Mouse (Mus musculus) thymus, adult 2 months (tissue): Measurements from ENCODE around the gene Myl3. TPM values are rescaled to one million over a fixed set of nuclear protein-coding genes. Genes with fewer than 3 reads are reported as not detected.

ENCODE experiments used
- DNase-seq: peaks from one replicate; pipeline ENCODE4 v3.0.0; 2021
- H3K27ac ChIP-seq: fragments of 200-500 bp; 2 replicates; pipeline ENCODE4 v1.5.1; 2012; ENCODE audit warnings: low read length, control low read depth; ENCODE audit not compliant: control insufficient read depth, insufficient read depth
- H3K27me3 ChIP-seq: fragments of 200-500 bp; 2 replicates; pipeline ENCODE4 v1.6.1; 2012; ENCODE audit warnings: mild to moderate bottlenecking, low read length, moderate library complexity, mixed read lengths; ENCODE audit not compliant: control insufficient read depth, insufficient read depth
- H3K36me3 ChIP-seq: fragments of 200-500 bp; 2 replicates; pipeline ENCODE4 v1.6.1; 2012; ENCODE audit warnings: mild to moderate bottlenecking, low read length, moderate library complexity; ENCODE audit not compliant: control insufficient read depth, insufficient read depth
- H3K4me1 ChIP-seq: fragments of 200-500 bp; replicated peaks from 2 replicates; pipeline ENCODE4 v1.6.1; 2012; ENCODE audit warnings: low read length; ENCODE audit not compliant: control insufficient read depth, insufficient read depth
- H3K4me3 ChIP-seq: fragments of 200-500 bp; 2 replicates; pipeline ENCODE4 v1.5.1; 2012; ENCODE audit warnings: mild to moderate bottlenecking, low read length, control low read depth, moderate library complexity; ENCODE audit not compliant: control insufficient read depth, insufficient read depth
- CTCF ChIP-seq: fragments of 200-500 bp; IDR thresholded peaks from 2 replicates; pipeline ENCODE4 v1.5.1; 2012; ENCODE audit warnings: mild to moderate bottlenecking, control low read depth, low read length, moderate library complexity, borderline replicate concordance; ENCODE audit not compliant: control insufficient read depth, poor library complexity, insufficient read depth; ENCODE audit errors: extremely low read depth
- POLR2A ChIP-seq: fragments of 200-500 bp; IDR thresholded peaks from 2 replicates; pipeline ENCODE4 v1.6.1; 2012; ENCODE audit warnings: mild to moderate bottlenecking, low read length, control low read depth, moderate library complexity; ENCODE audit not compliant: control insufficient read depth, poor library complexity, insufficient read depth; ENCODE audit errors: extremely low read depth
- WGBS: fragments of 180-500 bp; shearing (Covaris S2); methylation state at CpG from one replicate; pipeline ENCODE4 v1.1.7; 2018; 5-methylcytosine and 5-hydroxymethylcytosine counted together
- polyA plus RNA-seq: library from polyadenylated mRNA; depleted of rRNA; stranded (reverse); fragments of >200 nt; gene quantifications from 2 replicates; pipeline ENCODE4 v1.2.3, GENCODE M21; 2012

Myl3 gene
- polyA plus RNA-seq, 1 experiment, result 293 TPM

DNA sequence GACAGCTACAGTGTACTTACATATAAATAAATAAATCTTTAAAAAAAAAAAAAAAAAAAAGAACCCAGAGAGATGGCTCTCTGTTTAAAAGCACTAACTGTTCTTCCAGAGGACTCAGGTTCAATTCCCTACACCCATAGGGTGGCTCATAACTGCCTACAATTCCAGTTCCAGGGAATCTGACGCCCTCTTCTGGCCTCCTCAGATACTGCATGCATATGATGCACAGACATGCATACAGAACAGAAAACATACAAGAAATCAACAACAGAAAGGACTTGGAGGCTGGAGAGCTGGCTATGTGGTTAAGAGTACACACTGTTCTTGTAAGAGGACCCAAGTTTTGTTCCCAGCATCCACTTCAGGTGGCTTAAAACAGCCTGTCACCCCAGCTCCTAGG, 3.6 kb upstream of the Myl3 start:
- H3K27ac ChIP-seq, result no peak overlapping the region
- TF ChIP-seq POLR2A (no peak), CTCF (no peak)

DNA sequence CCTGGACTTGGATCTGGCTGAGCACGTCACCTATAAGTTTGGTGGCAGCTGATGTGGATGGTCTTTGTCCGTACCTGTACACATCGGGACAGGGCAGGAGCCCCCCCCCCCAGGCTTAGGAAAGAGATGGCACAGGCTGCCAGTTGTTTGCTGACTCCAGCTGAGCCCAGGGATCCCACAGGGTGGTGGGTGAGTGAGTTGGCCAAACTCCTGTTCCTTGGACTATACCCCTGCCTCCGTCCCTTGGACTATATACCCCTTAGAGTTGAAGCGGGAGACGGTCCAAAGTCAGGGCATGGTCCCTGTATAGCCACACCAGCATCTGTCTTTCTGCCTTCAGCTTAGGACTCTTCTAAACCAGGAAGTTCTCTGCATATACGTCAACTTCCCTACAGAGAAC, 1.7 kb upstream of the Myl3 start:
- no peak overlapping the region for H3K4me3 ChIP-seq
- 72% methylated on average over 7 of the region's 7 CpGs for WGBS
- no peak overlapping the region for H3K27ac ChIP-seq
- no peaks in the 10 kb centered on the region for H3K36me3 ChIP-seq
- TF ChIP-seq CTCF (no peak), POLR2A (no peak)
- H3K27me3 ChIP-seq, result peaks cover 21% of the 10 kb centered on the region
- H3K4me1 ChIP-seq, result peaks cover 2% of the 10 kb centered on the region; the same call in 1 of the 2 replicates
- DNase-seq, result no peak

More for the DNA sequence above, 3.6 kb upstream of the Myl3 start:
- H3K36me3 ChIP-seq, result no peaks in the 10 kb centered on the region
- WGBS, result 34% methylated on average over 1 of the region's 1 CpGs
- H3K27me3 ChIP-seq, result peaks cover 13% of the 10 kb centered on the region; the same call in 1 of the 2 replicates
- no peak overlapping the region for H3K4me3 ChIP-seq
- H3K4me1 ChIP-seq, result peaks cover 18% of the 10 kb centered on the region
- no peak for DNase-seq

GRCm38 (mm10) chr9:110742295-110742950, 762 bp downstream of the Myl3 start:
- H3K27ac ChIP-seq, result no peak overlapping the region
- peak overlapping the region; percentile 30 for H3K4me3 ChIP-seq
- peaks cover 21% of the 10 kb centered on the region for H3K27me3 ChIP-seq
- WGBS, result 1% methylated on average over 48 of the region's 71 CpGs
- peaks cover 2% of the 10 kb centered on the region; the same call in 1 of the 2 replicates for H3K4me1 ChIP-seq
- no peaks in the 10 kb centered on the region for H3K36me3 ChIP-seq
- DNase-seq, result no peak
- TF ChIP-seq CTCF (no peak), POLR2A (no peak)

GRCm38 (mm10) chr9:110742951-110743455, 1.3 kb downstream of the Myl3 start:
- peaks cover 2% of the 10 kb centered on the region; the same call in 1 of the 2 replicates for H3K4me1 ChIP-seq
- H3K27ac ChIP-seq, result no peak overlapping the region
- peaks cover 21% of the 10 kb centered on the region for H3K27me3 ChIP-seq
- no peaks in the 10 kb centered on the region for H3K36me3 ChIP-seq
- H3K4me3 ChIP-seq, result peak overlapping the region; percentile 30
- DNase-seq, result no peak
- TF ChIP-seq CTCF (no peak), POLR2A (no peak)
- 1% methylated on average over 48 of the region's 49 CpGs for WGBS

GRCm38 (mm10) chr9:110743456-110744323, 2.0 kb downstream of the Myl3 start:
- Histone ChIP-seq H3K36me3 (no peaks in the 10 kb centered on the region), H3K27me3 (peaks cover 21% of the 10 kb centered on the region), H3K4me3 (no peak overlapping the region), H3K4me1 (peaks cover 2% of the 10 kb centered on the region; the same call in 1 of the 2 replicates), H3K27ac (no peak overlapping the region)
- TF ChIP-seq CTCF, result no peak
- TF ChIP-seq POLR2A, result no peak
- 16% methylated on average over 63 of the region's 63 CpGs for WGBS
- no peak for DNase-seq

DNA sequence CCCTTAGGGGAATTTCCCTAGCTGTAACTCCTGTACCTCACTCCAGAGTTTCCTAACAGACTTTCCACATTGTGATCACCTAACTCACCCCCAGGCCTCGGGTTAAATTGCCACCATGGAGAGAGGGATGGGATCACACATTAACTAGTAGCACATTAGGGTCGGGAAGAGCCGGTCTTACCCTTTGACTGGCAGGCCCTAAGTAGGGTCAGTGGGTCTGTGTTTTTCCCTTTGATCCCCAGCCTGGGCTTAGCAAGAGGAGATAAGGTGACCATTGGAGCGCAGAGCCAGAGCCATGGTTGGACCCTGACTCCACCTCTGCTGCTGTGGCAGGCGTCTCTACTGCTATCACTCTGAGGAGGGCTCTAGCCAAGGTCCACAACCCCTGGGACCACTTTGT, 4.1 kb downstream of the Myl3 start:
- 94% methylated on average over 5 of the region's 5 CpGs for whole genome bisulfite sequencing
- Histone ChIP-seq H3K36me3 (no peaks in the 10 kb centered on the region), H3K27me3 (peaks cover 20% of the 10 kb centered on the region), H3K4me3 (no peak overlapping the region), H3K27ac (no peak overlapping the region), H3K4me1 (peaks cover 2% of the 10 kb centered on the region; the same call in 1 of the 2 replicates)
- TF ChIP-seq POLR2A (no peak), CTCF (no peak)
- DNase-seq, result no peak
